Mouse (Mus musculus) kidney, adult 18-20 months (tissue): ENCODE results near the gene D630039A03Rik.

Experiments used
- DNase-seq: peaks from one replicate; pipeline ENCODE4 v3.0.0; 2021

Gene D630039A03Rik

DNA sequence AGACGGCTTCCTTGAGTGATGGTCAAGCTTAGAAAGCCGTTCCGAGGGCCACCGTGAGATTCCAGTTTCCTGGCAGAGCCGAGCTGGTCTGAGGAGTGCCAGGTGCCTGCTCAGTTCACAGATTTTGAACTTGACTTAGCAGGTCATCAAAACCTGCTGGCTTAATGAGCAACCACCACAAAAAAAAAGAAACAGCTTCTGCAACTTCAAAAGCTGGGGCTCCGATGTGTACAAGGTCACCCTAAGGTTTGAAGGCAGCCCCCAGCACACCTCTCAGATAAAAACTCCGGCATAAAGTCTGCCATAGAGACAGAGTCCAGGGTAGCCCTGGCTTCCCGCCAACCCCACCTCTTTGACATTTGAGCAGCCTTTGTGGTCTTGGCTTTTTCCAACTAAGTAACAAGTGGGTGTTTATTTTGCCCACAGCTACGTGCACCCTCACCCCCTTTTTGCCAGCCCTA, at the start of gene D630039A03Rik:
TSS of gene D630039A03Rik (minus strand) at position 97 of the 461 bp plus-strand sequence.
- DNase-seq, result peak; percentile 72

DNA sequence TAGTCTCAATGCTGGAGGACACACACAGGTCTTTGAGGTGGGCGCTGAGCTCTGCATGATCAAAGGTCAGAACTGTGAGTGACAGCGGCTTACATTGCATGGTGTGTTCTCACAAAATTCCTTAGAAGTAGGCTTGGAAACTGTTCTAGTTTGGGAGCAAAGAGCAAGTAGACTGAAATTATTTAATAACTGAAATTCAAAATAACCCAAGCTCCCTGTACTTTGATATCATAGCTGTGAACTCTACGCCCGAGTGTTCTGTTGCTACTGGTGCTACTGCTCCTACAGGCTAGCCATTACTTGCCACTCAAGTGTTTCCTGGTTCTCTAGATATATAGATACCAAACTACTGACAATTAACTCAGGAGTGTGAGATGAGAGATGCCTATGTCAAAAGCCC, 49.4 kb upstream of the D630039A03Rik start:
- no peak for DNase-seq

DNA sequence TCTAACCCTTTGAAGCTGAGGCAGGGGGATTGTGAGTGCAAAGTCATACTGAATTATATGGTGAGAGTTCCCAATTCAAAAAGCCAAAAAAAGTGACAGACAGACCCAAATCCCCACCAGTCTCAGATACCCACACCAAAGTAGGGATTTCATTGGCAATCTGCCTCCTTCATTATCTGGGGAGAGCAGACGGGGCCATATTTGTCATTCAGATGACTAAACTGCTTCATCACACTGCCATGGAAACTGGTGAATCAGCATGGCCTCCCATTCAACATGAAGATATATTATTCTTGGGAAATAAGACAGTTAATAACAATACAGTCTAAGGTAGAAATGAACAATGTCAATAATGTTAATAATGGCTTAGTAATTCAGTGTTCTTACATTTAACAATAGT, 48.0 kb upstream of the D630039A03Rik start:
- no peak for DNase-seq

DNA sequence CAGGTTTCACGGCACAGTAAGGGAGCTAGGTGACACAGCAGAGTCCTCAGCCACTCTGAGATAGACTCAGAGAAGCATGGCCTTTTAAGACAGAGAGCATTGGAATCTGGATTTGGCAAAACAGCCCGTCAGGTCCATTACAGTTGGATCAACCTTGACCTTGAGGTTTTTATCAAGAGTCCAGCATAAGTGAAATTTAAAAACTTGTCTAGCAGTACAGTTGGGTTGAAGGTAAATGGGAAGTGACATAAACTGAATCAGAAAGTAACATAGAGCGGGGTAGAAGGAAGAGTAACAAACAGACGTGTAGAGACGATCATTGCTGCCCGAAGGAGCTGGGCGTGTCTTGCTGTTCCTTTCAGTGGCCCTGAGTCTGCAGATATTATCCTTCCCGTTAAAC, 43.0 kb upstream of the D630039A03Rik start:
- DNase-seq, result no peak

DNA sequence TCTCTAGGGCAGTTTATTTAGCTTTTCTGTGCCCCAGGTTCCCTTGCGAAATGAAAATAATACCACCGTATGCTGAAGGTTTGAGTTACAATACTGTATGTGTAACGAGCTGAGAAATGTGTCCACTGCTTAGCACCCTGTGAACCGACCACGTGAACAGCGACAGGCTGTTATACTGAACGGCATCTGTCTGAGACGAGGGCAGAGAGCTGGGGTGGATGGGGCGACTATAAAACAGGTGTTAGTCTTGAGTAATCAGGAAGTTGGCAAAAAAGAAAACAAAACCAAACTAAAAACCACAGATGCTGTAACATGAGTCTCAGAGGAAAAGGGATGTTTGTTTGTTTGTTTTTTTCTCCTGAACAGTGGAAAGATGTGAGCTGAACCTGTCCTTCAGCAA, 42.0 kb upstream of the D630039A03Rik start:
- no peak for DNase-seq

DNA sequence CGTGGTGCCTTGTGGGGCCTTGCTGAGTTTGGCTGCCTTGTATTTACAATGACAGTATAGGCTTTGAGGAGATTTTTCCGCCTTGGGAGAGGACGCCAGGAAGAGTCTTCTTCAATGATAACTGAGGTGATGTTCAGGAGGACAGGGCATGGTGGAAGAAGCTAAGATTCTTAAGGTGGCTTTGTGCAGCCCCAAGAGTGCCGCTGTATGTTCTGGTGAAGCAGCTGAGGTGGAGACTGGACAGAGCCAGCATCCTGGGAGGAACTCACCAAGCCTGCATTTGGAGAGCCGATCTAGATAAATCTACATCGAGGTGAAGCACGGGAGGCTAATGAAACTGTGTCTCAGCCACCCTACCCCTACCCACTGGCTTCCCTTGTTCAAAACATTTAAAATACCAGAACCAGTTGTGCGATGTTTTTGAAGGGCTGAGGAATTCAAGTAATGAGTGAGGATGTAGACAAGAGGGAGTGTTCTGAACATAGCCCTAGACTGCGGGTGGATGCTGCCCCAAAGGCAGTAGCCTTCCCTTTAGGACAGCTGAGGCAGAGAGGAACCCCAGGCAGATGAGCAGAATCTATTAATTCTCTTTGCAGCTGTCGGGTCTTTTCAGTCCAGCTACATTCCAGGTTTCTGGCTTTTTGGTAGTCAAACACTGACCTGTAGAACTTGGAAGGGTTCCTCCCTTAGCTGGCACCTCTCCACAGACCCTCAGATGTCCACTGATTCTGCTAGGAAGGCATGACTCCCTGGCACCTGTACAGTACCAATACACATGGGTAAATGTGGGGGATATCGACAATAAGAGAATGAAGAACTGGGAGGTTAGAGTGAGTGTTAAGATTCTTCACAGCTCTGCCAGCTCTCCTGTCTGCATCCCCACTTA, 41.3 kb upstream of the D630039A03Rik start:
- no peak for DNase-seq

DNA sequence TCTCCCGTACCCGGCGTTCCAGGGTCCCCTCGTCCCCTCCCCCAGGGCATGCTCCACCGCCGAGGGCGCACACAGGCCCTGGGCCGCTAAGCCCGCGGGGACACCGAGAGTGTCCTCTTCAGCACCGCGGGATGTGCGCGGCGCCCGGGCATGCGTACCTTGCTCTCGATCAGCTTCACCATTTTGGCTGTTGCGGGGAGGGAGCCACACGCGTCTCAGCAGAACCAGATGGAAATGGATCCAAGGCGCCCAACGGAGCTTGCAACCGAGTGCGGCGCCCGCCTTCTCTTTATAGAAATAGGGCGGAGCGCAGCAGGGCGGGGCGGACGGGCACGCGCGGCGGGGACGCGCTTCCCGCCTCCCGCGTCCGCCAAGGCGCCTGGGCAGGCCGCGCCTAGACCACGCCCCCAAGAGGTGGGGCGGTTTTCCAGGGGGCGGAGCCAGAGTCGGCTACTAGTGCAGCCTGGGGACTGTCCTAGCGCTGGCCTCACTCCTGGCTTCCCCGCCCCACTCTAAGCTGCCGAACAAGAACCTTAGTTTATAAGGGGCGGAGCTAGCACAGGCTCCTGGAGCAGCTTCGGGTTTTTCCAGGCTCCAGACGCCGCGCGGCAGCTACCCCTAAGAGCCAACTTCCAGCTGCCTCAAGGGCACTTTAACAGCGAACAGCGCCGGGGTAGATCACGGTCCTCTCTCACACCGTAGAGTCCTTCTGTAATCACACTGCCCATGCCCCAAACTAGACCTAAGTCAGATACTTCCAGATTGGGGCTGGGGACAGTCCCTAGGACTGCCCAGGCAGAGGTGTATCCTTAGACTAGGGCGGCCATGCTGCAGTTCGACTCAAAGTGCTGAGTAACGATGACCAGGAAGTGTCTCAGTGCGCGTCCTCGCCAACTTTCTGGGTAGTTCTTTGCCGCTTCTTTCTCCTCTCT, 40.2 kb upstream of the D630039A03Rik start, which contains the start of gene Txn1:
TSS of gene Txn1 (minus strand) at position 383 of the 932 bp plus-strand sequence.
- peak; percentile 98 for DNase-seq

DNA sequence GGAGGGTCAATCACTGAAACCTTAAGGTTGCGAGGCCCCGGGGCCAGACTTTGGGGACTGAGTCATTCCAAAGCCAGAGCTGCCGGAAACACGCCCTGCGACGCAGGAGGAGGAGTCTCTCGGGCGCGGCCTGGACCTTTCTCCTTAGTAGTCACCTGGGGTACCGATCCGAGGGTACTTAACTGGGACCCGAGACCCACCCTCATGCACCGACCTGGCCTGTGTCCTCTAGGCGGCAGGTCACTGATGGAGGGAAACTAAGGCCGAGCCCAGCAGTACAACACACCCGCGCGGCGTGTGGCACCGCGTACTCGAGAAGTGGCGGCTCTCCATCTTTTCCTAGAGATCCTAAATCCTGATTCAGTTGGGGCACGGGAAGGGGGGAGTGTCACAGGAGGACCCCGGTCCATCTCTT, 39.5 kb upstream of the D630039A03Rik start:
- DNase-seq, result peak; percentile 82

DNA sequence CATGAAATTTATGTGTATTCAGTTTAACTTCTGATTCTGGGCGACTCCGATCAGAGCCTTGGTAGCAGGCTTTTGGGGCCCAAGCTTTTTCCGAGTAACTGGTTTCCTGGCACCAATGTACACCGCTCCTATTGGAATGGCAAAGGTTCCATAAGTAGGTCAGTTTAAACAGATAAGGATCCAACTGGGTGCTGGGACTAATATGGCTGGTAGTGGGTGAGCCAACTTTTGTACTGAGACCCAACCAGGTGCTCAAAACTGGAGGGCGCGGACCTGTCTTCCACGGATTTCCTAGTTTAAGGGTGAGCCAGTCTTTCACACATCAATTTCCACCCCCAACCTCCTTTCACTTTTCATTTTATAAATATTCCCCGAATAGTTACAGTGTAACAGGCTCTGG, 38.9 kb upstream of the D630039A03Rik start:
- peak; percentile 28 for DNase-seq

DNA sequence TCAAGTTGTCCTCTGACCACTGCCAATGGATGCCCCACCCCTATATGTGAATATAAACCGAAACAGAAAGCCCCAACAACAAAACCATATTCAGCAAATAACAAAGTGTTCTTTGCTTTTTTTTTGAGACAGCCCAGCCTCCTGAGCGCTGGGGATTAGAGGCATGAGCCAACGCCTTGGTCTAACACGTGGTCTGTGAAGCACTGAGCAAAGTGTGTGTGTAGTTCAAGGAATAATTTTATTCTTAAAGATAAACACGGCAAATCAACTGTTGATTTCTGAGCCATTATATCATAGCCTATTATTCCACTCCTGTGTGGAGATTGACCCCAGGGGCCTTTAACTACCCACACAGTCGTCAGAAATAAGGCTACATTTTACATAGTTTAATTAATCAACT, 38.5 kb upstream of the D630039A03Rik start:
- no peak for DNase-seq

DNA sequence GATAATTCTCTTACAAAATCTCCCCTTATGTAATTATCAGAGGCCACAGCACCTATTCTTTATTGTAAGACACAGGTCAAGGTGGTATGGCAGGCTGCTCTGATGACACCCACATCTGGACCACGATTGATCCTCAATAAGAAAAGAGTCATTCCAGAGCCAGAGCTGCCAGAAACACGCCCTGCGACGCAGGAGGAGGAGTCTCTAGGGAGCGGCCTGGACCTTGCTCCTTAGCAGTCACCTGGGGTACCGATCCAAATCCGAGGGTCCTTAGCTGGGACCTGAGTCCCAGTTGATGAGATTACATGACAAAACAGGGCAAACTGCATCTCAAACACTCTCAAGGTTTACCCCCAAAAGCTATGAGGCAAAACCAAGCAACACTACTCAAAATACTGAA, 37.7 kb upstream of the D630039A03Rik start:
- DNase-seq, result peak; percentile 58

DNA sequence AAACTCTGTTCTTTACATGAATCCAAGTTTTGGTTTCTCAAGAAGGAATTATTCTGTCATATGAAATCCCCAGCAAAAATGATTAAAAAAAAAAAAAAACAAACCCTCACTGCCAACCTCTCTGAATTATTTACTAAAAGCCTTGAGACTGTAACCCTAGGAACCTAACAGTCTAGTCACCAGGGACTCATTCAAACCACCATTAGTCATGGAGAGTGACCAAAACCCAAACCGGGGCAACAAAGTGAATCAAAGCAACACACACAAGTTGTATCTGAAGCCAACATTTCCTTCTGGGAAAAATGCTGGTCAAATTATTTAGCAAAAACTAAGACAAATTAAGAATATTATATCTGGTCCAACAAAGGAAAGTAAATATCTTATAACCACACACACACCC, 36.8 kb upstream of the D630039A03Rik start:
- DNase-seq, result no peak

DNA sequence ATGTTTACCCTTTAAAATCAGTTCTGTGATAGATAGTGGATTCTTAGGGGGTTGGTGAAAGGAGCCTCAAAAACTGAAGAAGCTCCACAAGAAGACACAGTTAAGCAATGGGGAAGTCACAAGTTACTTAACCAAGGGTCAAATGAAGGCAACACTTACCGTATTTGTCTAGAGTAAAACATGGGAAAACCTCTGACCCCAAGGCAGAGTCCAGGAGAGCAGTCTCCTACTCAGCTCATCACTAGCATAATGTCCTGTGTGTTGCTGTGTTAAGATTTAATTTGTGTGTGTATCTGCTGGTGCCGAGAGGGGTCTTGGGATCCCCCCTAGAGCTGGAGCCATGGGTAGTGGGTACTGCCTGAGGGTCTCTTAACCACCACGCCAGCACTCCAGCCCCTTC, 36.3 kb upstream of the D630039A03Rik start:
- peak; percentile 35 for DNase-seq

DNA sequence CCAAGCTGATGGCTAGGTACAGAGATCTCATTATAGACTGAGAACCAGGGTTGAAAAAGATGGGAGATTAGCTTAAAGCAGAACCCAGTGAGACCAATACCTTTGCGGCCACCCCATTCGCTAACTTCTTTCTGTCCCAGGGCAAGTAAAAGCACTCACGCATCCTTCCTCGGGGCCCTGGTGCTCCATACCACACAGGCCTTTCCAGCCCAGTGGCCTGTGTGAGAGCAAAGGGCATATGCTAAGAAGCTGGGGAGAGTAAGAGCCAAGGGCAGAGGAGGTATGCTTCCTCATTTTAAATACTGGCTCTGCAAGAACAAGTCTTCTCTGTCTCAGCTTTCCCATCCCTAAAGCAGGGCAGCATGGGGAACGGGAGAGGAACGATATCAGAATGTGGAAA, 33.8 kb upstream of the D630039A03Rik start:
- DNase-seq, result peak; percentile 53

DNA sequence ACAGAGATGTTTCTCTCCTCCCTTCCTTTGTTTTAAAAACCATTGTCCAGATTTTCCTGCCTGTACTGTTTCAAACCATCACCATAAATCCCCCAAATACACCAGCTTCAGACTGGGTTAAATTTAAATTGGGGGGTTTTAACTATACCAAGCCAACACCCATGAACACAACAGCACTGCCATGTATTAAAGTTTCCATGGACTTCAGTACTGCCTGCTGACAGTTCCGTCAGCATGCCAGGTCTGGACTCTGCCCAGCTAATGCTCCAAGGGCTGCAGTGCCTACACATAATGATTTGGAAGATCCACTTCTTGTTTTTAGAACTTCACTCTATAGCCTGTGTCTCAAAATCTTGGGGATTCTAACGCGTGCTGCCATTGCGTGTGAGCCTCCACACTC, 31.4 kb upstream of the D630039A03Rik start:
- DNase-seq, result no peak

DNA sequence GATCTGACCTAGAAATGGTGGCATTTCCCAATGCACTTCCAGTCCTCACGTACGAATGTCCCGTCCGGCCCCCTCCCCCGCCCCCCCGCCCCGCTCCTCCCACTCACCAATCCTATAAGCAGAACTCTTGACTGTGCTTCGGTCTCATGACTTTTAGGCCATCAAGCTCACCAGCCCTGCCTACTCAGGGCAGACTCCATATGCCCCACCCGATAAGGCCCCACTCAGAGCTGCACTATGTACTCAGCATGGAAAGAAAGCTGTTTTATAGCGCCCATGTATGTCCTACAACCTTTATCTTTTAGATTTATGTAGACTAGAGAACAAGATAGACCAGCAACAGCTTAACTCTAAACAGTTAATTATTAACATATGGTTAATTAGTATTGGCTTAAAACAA, 30.9 kb upstream of the D630039A03Rik start:
- no peak for DNase-seq

DNA sequence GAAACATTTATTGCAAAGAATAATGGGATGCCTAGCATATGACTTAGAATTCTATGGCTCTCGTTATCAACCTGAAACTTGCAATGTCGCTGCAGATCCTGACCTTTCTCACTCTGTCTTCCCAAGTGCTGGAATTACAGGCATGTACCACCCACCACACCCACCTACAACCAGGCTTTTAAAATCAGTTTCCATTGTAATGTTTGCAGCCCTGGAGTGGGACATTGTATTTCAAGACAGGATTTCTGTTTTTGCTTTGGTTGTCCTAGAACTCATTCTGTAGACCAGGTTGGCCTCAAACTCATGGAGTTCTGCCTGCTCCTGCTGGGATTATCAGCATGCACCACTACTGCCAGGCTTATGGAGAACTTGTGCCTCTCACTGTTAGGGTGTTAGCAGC, 26.8 kb upstream of the D630039A03Rik start:
- no peak for DNase-seq

DNA sequence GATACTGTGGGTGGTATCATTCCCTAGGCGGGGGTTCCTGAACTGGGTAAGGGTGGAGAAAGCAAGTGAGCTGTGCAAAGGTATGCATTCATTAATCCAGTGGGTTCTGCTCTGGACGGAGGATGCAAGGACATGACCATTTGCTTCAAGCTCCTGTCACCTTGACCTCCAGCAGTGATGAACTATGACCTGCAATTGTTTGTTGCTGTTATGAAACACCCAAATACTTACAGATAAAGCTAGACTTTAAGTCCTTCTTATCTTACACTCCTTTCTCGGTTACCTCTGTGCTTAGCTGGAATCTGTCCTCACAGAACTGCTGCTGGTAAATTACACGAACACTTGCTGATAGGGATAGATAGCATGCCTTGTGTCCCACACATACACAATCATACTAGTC, 24.5 kb upstream of the D630039A03Rik start:
- no peak for DNase-seq

DNA sequence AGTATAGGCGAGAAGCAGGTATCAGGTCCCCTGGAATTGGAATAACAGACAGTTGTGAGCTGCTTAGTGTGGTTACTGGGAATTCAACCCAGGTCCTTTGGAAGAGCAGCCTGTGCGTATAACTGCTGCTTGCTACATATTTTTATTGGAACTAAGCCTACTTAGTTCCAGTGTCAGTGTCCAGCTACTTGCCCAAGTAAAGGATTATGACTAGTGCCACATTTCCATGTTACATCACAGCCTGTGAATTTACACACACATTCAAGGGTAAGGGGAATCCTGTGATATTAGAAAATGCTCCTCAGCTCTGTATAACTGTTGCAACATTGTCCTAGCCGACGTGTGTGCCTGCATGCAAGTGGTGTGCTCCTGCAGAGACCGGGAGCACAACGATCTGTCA, 21.2 kb upstream of the D630039A03Rik start:
- no peak for DNase-seq

DNA sequence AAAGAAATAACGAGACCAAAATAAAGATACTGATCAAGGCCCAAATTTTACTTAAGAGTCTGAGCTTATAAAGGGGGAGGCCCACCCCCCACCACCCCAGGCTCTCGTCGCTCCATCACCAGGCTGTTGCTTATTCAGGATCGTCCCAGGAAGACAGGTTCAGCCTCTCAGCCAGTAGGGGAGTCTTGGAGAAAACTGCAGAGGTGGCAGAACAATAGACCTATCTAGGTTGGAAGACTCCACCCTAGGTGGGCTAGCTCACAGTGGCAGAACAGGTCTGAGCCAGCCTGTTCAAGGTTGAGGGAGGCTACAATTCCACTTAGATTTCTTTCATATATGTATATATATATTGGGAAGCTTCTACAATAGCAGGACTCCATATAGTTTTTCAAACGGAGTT, 18.1 kb upstream of the D630039A03Rik start:
- DNase-seq, result no peak

DNA sequence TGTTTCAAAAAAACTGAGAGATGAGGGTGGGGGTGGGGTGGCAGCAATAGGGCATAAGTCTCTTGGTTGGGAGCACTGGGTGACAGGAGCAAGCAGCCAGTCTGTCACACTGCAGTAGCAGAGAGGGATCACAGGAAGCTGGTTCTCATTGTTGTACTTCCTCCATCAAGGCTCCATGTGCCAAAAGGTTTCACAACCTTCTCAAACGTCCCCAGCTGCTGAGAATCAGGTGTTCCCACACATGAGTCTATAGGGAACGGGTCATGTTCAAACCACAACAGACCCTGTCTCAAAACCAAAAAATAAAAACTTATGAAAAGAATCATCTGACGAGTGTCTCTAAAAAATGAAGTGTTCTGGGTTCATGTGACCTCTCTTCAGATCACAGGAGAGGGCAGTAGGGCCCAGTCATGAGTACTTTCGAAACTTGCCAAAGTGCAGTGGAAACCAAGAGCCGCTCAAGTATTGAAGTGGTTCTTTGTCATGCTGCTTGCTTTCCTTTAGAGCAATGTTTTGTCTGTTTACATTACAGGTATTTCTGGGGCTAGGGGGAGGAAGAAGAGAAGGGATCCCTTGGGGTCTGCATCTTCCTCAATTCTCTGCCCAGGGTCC, 14.6 kb upstream of the D630039A03Rik start:
- DNase-seq, result no peak

DNA sequence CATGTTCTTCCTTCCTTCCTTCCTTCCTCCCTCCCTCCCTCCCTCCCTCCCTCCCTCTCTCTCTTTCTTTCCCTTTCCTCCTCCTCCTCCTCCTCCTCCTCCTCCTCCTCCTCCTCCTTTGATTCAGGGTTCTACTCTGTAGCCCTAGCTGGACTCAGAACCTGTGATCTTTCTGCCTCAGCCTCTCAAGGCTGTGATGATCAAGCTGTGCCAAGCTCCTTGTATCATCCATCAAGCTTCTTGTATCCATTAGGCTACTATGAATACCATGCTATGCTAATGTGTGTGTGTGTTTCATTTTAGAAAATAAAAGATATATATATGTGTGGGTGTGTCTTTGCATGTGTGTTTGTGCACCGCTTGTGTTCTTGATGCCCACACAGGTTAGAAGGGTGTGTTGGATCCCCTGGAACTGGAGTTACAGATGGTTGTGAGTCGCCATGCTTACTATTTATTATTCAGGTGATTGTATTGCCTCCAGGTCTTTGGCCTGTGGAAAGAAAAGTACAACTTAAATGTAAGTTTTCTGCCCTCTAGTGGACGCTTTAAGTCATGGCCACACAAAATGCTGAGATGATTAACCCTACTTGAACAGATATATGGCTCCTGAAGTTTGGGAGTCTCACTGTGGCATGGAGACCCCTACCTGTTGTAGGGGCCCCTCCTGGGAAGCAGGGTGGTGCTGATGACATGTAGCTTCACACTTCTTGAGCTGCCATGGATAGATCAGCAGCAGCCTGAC, 11.5 kb upstream of the D630039A03Rik start:
- DNase-seq, result peak; percentile 41
